Mouse (Mus musculus): Measurements from ENCODE around the gene Aox1. TPM values are rescaled to one million over a fixed set of nuclear protein-coding genes. Genes with fewer than 3 reads are reported as not detected.

Aox1 gene
- polyA plus RNA-seq, 1 experiment from 2014 or later: 0.33 TPM

- peaks cover 27% of the 10 kb centered on the region for H3K27me3 ChIP-seq (ENCODE audit: insufficient read depth, poor library complexity, severe bottlenecking)
- DNase-seq (ENCODE audit: low spot score): no peak
- no peak overlapping the region for H3K4me3 ChIP-seq
- H3K4me1 ChIP-seq: peaks cover 5% of the 10 kb centered on the region; the same call in 1 of the 2 replicates
- H3K27ac ChIP-seq: no peak overlapping the region
- H3K9me3 ChIP-seq: no peaks in the 10 kb centered on the region
- H3K36me3 ChIP-seq: no peaks in the 10 kb centered on the region
- 86% methylated on average over 6 of the region's 6 CpGs for WGBS
Observed at GRCm38 (mm10) chr1:58097338-58097737, 67.6 kb downstream of the Aox1 start.

GRCm38 (mm10) chr1:58099119-58099518 lies 69.4 kb downstream of the Aox1 start:
- peaks cover 27% of the 10 kb centered on the region for H3K27me3 ChIP-seq (ENCODE audit: insufficient read depth, poor library complexity, severe bottlenecking)
- no peaks in the 10 kb centered on the region for H3K9me3 ChIP-seq
- no peaks in the 10 kb centered on the region for H3K36me3 ChIP-seq
- no peak overlapping the region for H3K4me3 ChIP-seq
- DNase-seq (ENCODE audit: low spot score): no peak
- H3K27ac ChIP-seq: no peak overlapping the region
- H3K4me1 ChIP-seq: 0 out of 2 replicates have a peak, but pooled peaks cover 3% of the 10 kb centered on the region

GRCm38 (mm10) chr1:58101531-58102146 lies 71.9 kb downstream of the Aox1 start:
- H3K36me3 ChIP-seq: no peaks in the 10 kb centered on the region
- no peaks in the 10 kb centered on the region for H3K9me3 ChIP-seq
- H3K4me1 ChIP-seq: 0 out of 2 replicates have a peak, but pooled peaks cover 3% of the 10 kb centered on the region
- DNase-seq (ENCODE audit: low spot score): no peak
- H3K27me3 ChIP-seq (ENCODE audit: insufficient read depth, poor library complexity, severe bottlenecking): peaks cover 25% of the 10 kb centered on the region
- WGBS: 74% methylated on average over 2 of the region's 2 CpGs
- H3K4me3 ChIP-seq: no peak overlapping the region
- H3K27ac ChIP-seq: no peak overlapping the region

GRCm38 (mm10) chr1:58102494-58102893 lies 72.8 kb downstream of the Aox1 start:
- peaks cover 25% of the 10 kb centered on the region for H3K27me3 ChIP-seq (ENCODE audit: insufficient read depth, poor library complexity, severe bottlenecking)
- no peak overlapping the region for H3K27ac ChIP-seq
- 75% methylated on average over 7 of the region's 7 CpGs for WGBS
- DNase-seq (ENCODE audit: low spot score): no peak
- no peak overlapping the region for H3K4me3 ChIP-seq
- no peaks in the 10 kb centered on the region for H3K36me3 ChIP-seq
- no peaks in the 10 kb centered on the region for H3K9me3 ChIP-seq
- 0 out of 2 replicates have a peak, but pooled peaks cover 3% of the 10 kb centered on the region for H3K4me1 ChIP-seq

- H3K27ac ChIP-seq: no peak overlapping the region
- 79% methylated on average over 6 of the region's 6 CpGs for WGBS
- DNase-seq (ENCODE audit: low spot score): no peak
- no peak overlapping the region for H3K4me3 ChIP-seq
- H3K36me3 ChIP-seq: no peaks in the 10 kb centered on the region
- peaks cover 16% of the 10 kb centered on the region for H3K27me3 ChIP-seq (ENCODE audit: insufficient read depth, poor library complexity, severe bottlenecking)
- no peaks in the 10 kb centered on the region for H3K4me1 ChIP-seq
- no peaks in the 10 kb centered on the region for H3K9me3 ChIP-seq
Observed at GRCm38 (mm10) chr1:58105685-58106084, 76.0 kb downstream of the Aox1 start.

- no peak overlapping the region for H3K4me3 ChIP-seq
- 80% methylated on average over 2 of the region's 2 CpGs for WGBS
Observed at GRCm38 (mm10) chr1:58107066-58107465, 77.3 kb downstream of the Aox1 start.

GRCm38 (mm10) chr1:58110241-58110640 lies 80.5 kb downstream of the Aox1 start:
- Histone ChIP-seq H3K4me1 (peaks cover 3% of the 10 kb centered on the region; the same call in 1 of the 2 replicates), H3K27ac (no peak overlapping the region)

More at GRCm38 (mm10) chr1:58107066-58107465, 77.3 kb downstream of the Aox1 start:
- Histone ChIP-seq H3K27me3 (ENCODE audit: insufficient read depth, poor library complexity, severe bottlenecking) (peaks cover 11% of the 10 kb centered on the region; the same call in 1 of the 2 replicates), H3K4me1 (no peaks in the 10 kb centered on the region; the same call in 1 of the 2 replicates), H3K9me3 (no peaks in the 10 kb centered on the region), H3K36me3 (no peaks in the 10 kb centered on the region), H3K27ac (no peak overlapping the region)
- no peak for DNase-seq (ENCODE audit: low spot score)

GRCm38 (mm10) chr1:58111315-58111714 lies 81.6 kb downstream of the Aox1 start:
- 77% methylated on average over 4 of the region's 4 CpGs for WGBS
- DNase-seq (ENCODE audit: low spot score): peak; percentile 6
- peaks cover 7% of the 10 kb centered on the region for H3K27me3 ChIP-seq (ENCODE audit: insufficient read depth, poor library complexity, severe bottlenecking)

More at GRCm38 (mm10) chr1:58110241-58110640, 80.5 kb downstream of the Aox1 start:
- 90% methylated on average over 5 of the region's 5 CpGs for WGBS
- peaks cover 13% of the 10 kb centered on the region for H3K27me3 ChIP-seq (ENCODE audit: insufficient read depth, poor library complexity, severe bottlenecking)
- peak; percentile 41 for DNase-seq (ENCODE audit: low spot score)
- no peaks in the 10 kb centered on the region for H3K36me3 ChIP-seq
- no peak overlapping the region for H3K4me3 ChIP-seq
- H3K9me3 ChIP-seq: no peaks in the 10 kb centered on the region

GRCm38 (mm10) chr1:58112880-58113279 lies 83.1 kb downstream of the Aox1 start, which contains the start of gene Aox3:
Gene Aox3, plus strand, starts transcription at chr1:58113130.
- peak; percentile 77 for DNase-seq (ENCODE audit: low spot score)
- H3K27ac ChIP-seq: no peak within 1 kb of the TSS
- H3K9me3 ChIP-seq: no peaks in the 10 kb centered on the region
- WGBS: 13% methylated on average over 11 of the region's 11 CpGs
- no peak within 1 kb of the TSS for H3K4me3 ChIP-seq
- peaks cover 7% of the 10 kb centered on the region for H3K27me3 ChIP-seq (ENCODE audit: insufficient read depth, poor library complexity, severe bottlenecking)
- H3K4me1 ChIP-seq: peaks cover 3% of the 10 kb centered on the region; the same call in 1 of the 2 replicates
- H3K36me3 ChIP-seq: no peaks in the 10 kb centered on the region

More at GRCm38 (mm10) chr1:58111315-58111714, 81.6 kb downstream of the Aox1 start:
- H3K4me1 ChIP-seq: peaks cover 3% of the 10 kb centered on the region; the same call in 1 of the 2 replicates
- H3K9me3 ChIP-seq: no peaks in the 10 kb centered on the region
- no peak overlapping the region for H3K4me3 ChIP-seq
- H3K36me3 ChIP-seq: no peaks in the 10 kb centered on the region
- H3K27ac ChIP-seq: no peak overlapping the region

GRCm38 (mm10) chr1:58113441-58113840 lies 83.7 kb downstream of the Aox1 start:
- peaks cover 3% of the 10 kb centered on the region; the same call in 1 of the 2 replicates for H3K4me1 ChIP-seq
- H3K9me3 ChIP-seq: no peaks in the 10 kb centered on the region
- H3K4me3 ChIP-seq: no peak overlapping the region
- DNase-seq (ENCODE audit: low spot score): peak; percentile 16
- peaks cover 4% of the 10 kb centered on the region for H3K27me3 ChIP-seq (ENCODE audit: insufficient read depth, poor library complexity, severe bottlenecking)
- H3K36me3 ChIP-seq: no peaks in the 10 kb centered on the region
- H3K27ac ChIP-seq: no peak overlapping the region

GRCm38 (mm10) chr1:58114021-58114560 lies 84.4 kb downstream of the Aox1 start:
- DNase-seq (ENCODE audit: low spot score): peak; percentile 46
- 64% methylated on average over 6 of the region's 6 CpGs for WGBS

GRCm38 (mm10) chr1:58114666-58115375 lies 85.1 kb downstream of the Aox1 start:
- DNase-seq (ENCODE audit: low spot score): peak; percentile 33
- WGBS: 71% methylated on average over 12 of the region's 12 CpGs
- Histone ChIP-seq H3K4me3 (no peak overlapping the region), H3K27me3 (ENCODE audit: insufficient read depth, poor library complexity, severe bottlenecking) (peaks cover 3% of the 10 kb centered on the region; the same call in 1 of the 2 replicates), H3K27ac (no peak overlapping the region), H3K9me3 (no peaks in the 10 kb centered on the region), H3K4me1 (peaks cover 3% of the 10 kb centered on the region; the same call in 1 of the 2 replicates), H3K36me3 (no peaks in the 10 kb centered on the region)

More at GRCm38 (mm10) chr1:58114021-58114560, 84.4 kb downstream of the Aox1 start:
- H3K36me3 ChIP-seq: no peaks in the 10 kb centered on the region
- no peak overlapping the region for H3K27ac ChIP-seq
- peaks cover 3% of the 10 kb centered on the region; the same call in 1 of the 2 replicates for H3K27me3 ChIP-seq (ENCODE audit: insufficient read depth, poor library complexity, severe bottlenecking)
- H3K4me3 ChIP-seq: no peak overlapping the region
- no peaks in the 10 kb centered on the region for H3K9me3 ChIP-seq
- peaks cover 3% of the 10 kb centered on the region; the same call in 1 of the 2 replicates for H3K4me1 ChIP-seq

- H3K4me3 ChIP-seq: no peak overlapping the region
- no peaks in the 10 kb centered on the region for H3K4me1 ChIP-seq
- H3K27ac ChIP-seq: no peak overlapping the region
- H3K36me3 ChIP-seq: no peaks in the 10 kb centered on the region
- WGBS: 83% methylated on average over 3 of the region's 3 CpGs
- H3K9me3 ChIP-seq: no peaks in the 10 kb centered on the region
- peaks cover 3% of the 10 kb centered on the region; the same call in 1 of the 2 replicates for H3K27me3 ChIP-seq (ENCODE audit: insufficient read depth, poor library complexity, severe bottlenecking)
- DNase-seq (ENCODE audit: low spot score): no peak
Observed at GRCm38 (mm10) chr1:58118231-58118630, 88.5 kb downstream of the Aox1 start.

All from heart, embryonic 10.5 days (tissue).